Mouse (Mus musculus): ENCODE results near the gene Slc2a1. TPM values are rescaled to one million over a fixed set of nuclear protein-coding genes. Genes with fewer than 3 reads are reported as not detected.

Gene Slc2a1
- total and polyA plus RNA-seq, 2 experiments from 2014 or later: 48.8 to 119 TPM

DNA sequence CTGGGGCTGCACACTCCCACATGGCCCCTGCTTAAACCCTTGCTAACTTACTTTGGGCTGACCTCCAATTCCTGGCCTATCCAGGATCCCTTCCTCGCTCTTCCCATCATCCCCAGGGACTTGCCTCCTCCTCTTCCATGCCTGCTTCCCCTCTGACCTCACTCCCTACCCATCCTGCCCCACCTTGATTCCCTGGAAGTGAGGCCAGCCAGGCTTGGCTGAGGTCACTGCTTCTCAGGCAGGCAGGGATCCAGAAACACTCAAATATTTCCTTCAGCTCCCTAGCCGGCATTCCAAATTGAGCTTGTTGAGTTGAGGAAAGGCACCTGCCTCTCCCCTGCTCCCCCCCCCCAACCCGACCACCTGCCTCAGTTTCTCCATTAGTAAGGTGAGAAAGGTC lies 12.1 kb upstream of the Slc2a1 start:
- Histone ChIP-seq H3K4me1 (ENCODE audit: insufficient read depth, low read length) (no peaks in the 10 kb centered on the region), H3K36me3 (ENCODE audit: insufficient read depth, low read length) (no peaks in the 10 kb centered on the region), H3K4me3 (ENCODE audit: low read length) (no peak overlapping the region), H3K27me3 (ENCODE audit: insufficient read depth, low read length) (no peaks in the 10 kb centered on the region), H3K4me2 (ENCODE audit: low read depth, low read length) (no peak overlapping the region), H3K9ac (replicated peaks; ENCODE audit: low read length) (no peak overlapping the region), H3K9me3 (ENCODE audit: low read length) (no peaks in the 10 kb centered on the region), H3K27ac (no peak overlapping the region)
- no peak for TF ChIP-seq CTCF (IDR thresholded peaks at IDR 0.05; ENCODE audit: low read depth)
- DNase-seq (ENCODE audit: low spot score): no peak
- ATAC-seq: no peak
- 69% methylated on average over 3 of the region's 3 CpGs for WGBS

DNA sequence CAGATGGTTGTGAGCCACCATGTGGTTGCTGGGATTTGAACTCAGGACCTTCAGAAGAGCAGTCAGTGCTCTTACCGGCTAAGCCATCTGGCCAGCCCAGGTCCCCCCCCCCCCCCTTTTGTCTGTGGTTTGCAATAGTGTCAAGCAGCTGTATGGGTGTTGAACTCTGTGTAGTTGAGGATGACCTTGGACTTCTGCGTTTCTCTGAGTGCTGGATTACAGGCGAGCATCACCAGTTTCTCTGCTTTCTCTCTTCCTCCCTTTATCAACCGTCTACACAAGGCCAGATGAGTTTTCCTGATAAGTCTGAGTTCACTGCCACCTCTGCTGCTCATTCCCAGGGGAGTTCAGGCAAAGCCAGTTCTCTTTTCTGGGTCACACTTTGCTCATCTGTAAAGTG lies 11.1 kb upstream of the Slc2a1 start:
- Histone ChIP-seq H3K27ac (no peak overlapping the region), H3K27me3 (ENCODE audit: insufficient read depth, low read length) (no peaks in the 10 kb centered on the region), H3K4me3 (ENCODE audit: low read length) (no peak overlapping the region), H3K36me3 (ENCODE audit: insufficient read depth, low read length) (no peaks in the 10 kb centered on the region), H3K4me2 (ENCODE audit: low read depth, low read length) (no peak overlapping the region), H3K9ac (replicated peaks; ENCODE audit: low read length) (no peak overlapping the region), H3K4me1 (ENCODE audit: insufficient read depth, low read length) (no peaks in the 10 kb centered on the region), H3K9me3 (ENCODE audit: low read length) (no peaks in the 10 kb centered on the region)
- DNase-seq (ENCODE audit: low spot score) (no peak), ATAC-seq (no peak)
- TF ChIP-seq CTCF (IDR thresholded peaks at IDR 0.05; ENCODE audit: low read depth): no peak
- WGBS: 86% methylated on average over 4 of the region's 4 CpGs

DNA sequence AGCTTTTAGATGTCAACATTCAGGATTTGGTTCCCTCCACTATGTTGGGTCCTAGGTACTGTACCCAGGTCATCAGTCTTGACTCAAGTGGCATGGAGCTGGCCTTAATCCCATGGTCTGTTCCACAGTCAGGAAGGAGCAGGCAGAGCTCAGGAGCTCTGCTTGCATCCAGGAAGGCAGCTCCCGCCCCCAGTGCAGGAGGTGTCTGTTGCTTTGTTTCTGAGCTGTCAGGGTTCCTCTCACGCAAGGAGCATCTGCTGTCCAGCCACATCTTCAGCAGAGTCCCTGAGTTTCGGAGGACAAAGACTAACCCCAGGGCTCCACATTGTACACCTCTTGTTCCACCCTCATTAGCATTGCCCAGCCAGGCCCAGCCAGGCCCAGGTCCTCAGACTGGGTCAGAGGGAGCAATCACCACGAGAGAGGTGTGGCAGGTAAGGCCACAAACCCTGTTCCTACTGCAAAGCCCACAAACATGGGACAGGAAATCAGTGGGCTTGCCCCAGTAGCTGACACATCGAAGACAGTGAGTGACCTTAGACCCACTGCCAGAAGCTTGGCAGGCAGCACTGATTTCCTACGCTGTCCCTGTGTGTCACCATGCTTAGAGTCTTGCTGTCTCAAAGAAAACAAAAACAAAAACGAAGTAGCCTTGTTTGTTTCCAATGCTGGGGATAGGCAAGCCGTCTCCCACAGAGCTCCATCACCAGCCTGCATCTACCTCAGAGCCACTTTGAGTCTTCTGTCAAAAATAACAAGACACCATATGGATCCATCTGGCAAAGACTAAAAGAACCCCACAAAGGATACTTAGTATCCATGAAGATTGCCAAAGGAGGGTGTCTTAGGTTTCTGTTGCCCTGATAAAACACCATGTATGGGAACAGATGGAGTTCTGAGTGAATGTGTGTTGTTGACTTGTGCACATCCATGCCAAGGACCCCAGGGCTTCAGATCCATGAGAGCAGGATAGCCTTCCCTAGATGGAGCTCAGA lies 10.0 kb upstream of the Slc2a1 start:
- DNase-seq (ENCODE audit: low spot score) (no peak), ATAC-seq (no peak; the same call in 1 of the 2 replicates)
- H3K36me3 ChIP-seq (ENCODE audit: insufficient read depth, low read length): no peaks in the 10 kb centered on the region
- no peak overlapping the region for H3K4me2 ChIP-seq (ENCODE audit: low read depth, low read length)
- 39% methylated on average over 8 of the region's 8 CpGs for WGBS
- H3K4me3 ChIP-seq (ENCODE audit: low read length): no peak overlapping the region
- no peak overlapping the region for H3K27ac ChIP-seq
- TF ChIP-seq CTCF (IDR thresholded peaks at IDR 0.05; ENCODE audit: low read depth): no peak
- H3K9me3 ChIP-seq (ENCODE audit: low read length): no peaks in the 10 kb centered on the region
- H3K9ac ChIP-seq (replicated peaks; ENCODE audit: low read length): no peak overlapping the region
- no peaks in the 10 kb centered on the region for H3K27me3 ChIP-seq (ENCODE audit: insufficient read depth, low read length)
- no peaks in the 10 kb centered on the region for H3K4me1 ChIP-seq (ENCODE audit: insufficient read depth, low read length)

DNA sequence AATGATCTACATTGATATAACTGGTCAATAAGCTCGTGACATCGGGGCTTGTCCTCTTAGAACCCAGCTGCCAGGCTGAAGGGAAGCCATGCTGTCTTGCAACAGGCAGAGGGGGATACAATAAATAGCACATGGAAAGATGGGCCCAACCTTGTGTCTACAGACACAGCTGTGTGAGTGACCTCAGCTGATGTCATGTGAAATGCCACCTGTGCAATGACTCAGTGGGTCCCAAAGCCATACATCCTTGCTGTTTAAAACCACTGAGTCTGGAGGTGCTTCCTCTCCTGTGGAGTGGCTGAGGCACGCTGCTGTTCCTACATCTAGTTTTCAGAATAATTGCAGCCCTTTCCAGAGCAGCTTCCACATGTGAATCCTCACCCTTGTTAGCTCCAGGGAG lies 7.1 kb upstream of the Slc2a1 start:
- H3K4me2 ChIP-seq (ENCODE audit: low read depth, low read length): no peak overlapping the region
- no peaks in the 10 kb centered on the region for H3K4me1 ChIP-seq (ENCODE audit: insufficient read depth, low read length)
- no peak overlapping the region for H3K4me3 ChIP-seq (ENCODE audit: low read length)
- WGBS: 82% methylated on average over 3 of the region's 3 CpGs
- H3K36me3 ChIP-seq (ENCODE audit: insufficient read depth, low read length): no peaks in the 10 kb centered on the region
- no peak for ATAC-seq
- DNase-seq (ENCODE audit: low spot score): no peak
- TF ChIP-seq CTCF (IDR thresholded peaks at IDR 0.05; ENCODE audit: low read depth): no peak
- H3K9me3 ChIP-seq (ENCODE audit: low read length): no peaks in the 10 kb centered on the region
- H3K27me3 ChIP-seq (ENCODE audit: insufficient read depth, low read length): no peaks in the 10 kb centered on the region
- H3K9ac ChIP-seq (replicated peaks; ENCODE audit: low read length): no peak overlapping the region
- no peak overlapping the region for H3K27ac ChIP-seq

DNA sequence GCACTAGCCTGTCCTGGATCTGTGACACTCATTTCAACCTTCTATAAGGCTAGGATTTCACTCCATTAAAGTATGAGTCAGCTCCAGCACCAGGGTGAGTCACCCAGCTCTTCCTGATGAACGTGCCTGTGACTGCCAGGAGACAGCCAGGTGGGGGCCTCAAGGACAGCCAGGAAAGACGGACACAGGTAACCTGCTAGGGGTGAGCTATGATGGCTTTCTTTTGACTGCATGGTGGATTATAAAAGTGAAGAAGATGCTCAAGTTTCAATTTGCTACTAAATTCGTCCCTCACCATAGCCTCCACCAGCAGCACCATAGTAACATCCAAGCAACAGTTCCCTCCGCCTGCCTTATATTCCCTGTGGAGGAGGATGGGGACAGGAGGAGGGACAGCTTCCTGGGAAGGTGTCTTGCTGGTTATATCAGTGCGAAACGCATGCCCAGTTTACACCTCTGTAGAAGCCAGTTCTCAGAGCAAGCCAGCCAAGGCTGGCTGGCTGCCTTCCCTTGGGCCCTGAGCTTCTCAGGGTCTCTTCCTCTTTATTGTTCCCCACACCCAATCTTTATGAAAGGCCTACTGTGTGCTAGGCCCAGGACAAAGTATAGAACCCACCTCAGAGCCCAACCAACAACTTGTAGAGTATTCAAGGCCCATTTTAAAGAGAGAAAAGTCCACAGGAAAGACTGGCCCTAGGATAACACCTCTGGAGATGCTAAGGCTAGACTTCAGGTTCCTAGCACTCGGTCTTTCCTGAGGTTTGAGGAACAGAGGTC lies 6.0 kb upstream of the Slc2a1 start:
- no peak for TF ChIP-seq CTCF (IDR thresholded peaks at IDR 0.05; ENCODE audit: low read depth)
- Histone ChIP-seq H3K4me2 (ENCODE audit: low read depth, low read length) (no peak overlapping the region), H3K9me3 (ENCODE audit: low read length) (no peaks in the 10 kb centered on the region), H3K36me3 (ENCODE audit: insufficient read depth, low read length) (no peaks in the 10 kb centered on the region), H3K9ac (replicated peaks; ENCODE audit: low read length) (no peak overlapping the region), H3K27me3 (ENCODE audit: insufficient read depth, low read length) (no peaks in the 10 kb centered on the region), H3K4me3 (ENCODE audit: low read length) (no peak overlapping the region), H3K27ac (no peak overlapping the region), H3K4me1 (ENCODE audit: insufficient read depth, low read length) (no peaks in the 10 kb centered on the region)
- 77% methylated on average over 7 of the region's 7 CpGs for WGBS
- DNase-seq (ENCODE audit: low spot score): no peak
- no peak for ATAC-seq

DNA sequence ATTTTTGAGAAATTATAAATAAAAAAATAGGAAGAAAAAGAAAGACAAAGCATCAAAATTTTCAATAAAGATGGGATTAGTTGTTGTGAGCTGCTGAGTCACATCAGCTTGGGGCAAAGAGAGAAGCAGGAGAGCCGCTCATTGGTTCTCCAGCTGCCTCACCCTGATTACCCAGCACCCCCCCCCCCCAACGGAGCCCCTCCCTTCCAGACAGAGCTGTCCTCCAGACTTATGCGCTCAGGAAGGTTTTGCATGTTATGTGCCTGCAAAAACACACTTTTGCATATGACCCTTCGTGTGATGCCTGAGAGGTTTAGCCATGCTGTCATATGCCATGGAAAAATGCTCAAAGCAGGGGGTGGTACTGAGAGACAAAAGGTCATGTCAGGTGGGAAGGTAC lies 3.7 kb upstream of the Slc2a1 start:
- Histone ChIP-seq H3K4me3 (ENCODE audit: low read length) (no peak overlapping the region), H3K27me3 (ENCODE audit: insufficient read depth, low read length) (no peaks in the 10 kb centered on the region), H3K36me3 (ENCODE audit: insufficient read depth, low read length) (no peaks in the 10 kb centered on the region), H3K4me1 (ENCODE audit: insufficient read depth, low read length) (peaks cover 5% of the 10 kb centered on the region; the same call in 1 of the 2 replicates), H3K27ac (no peak overlapping the region; the same call in 1 of the 2 replicates), H3K9ac (replicated peaks; ENCODE audit: low read length) (no peak overlapping the region), H3K9me3 (ENCODE audit: low read length) (no peaks in the 10 kb centered on the region), H3K4me2 (ENCODE audit: low read depth, low read length) (no peak overlapping the region)
- 53% methylated on average over 4 of the region's 4 CpGs for WGBS
- TF ChIP-seq CTCF (IDR thresholded peaks at IDR 0.05; ENCODE audit: low read depth): no peak
- DNase-seq (ENCODE audit: low spot score): no peak
- no peak for ATAC-seq

Data from hindbrain, postnatal 0 days (tissue).